Mouse (Mus musculus) small intestine, adult 2 months (tissue): ENCODE data around the gene Spata1.

ENCODE experiments used
- CTCF ChIP-seq: fragments of 200-500 bp; IDR thresholded peaks from 2 replicates; pipeline ENCODE4 v1.5.1; 2012; ENCODE audit warnings: low read depth, mild to moderate bottlenecking, control low read depth, inconsistent platforms, low read length, moderate library complexity, mixed read lengths; ENCODE audit not compliant: insufficient replicate concordance, insufficient read length; ENCODE audit errors: extremely low read depth
- POLR2A ChIP-seq: fragments of 200-500 bp; IDR thresholded peaks from 2 replicates; pipeline ENCODE4 v1.6.1; 2012; ENCODE audit warnings: low read depth, mild to moderate bottlenecking, control low read depth, inconsistent platforms, low read length, moderate library complexity

DNA sequence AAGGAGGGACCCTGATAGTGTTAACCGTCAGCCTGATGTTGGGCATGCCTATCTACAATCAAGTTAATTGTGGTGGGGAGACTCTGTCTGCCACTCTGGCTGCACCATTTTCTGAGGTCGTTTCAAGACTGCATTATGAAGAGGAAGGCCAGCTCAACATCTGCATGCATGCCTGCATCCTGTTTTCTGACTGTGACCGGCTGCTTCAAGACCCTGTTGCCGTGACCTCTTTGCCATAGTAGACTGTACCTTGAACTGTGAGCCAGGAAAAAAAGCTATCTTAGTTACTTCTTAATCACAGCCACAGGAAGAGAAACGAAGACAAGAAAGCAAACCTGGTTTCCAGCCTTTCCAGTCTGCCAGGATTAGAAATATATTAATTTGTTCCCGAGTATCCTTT is 50.6 kb downstream of the Spata1 start:
- TF ChIP-seq CTCF, result no peak
- TF ChIP-seq POLR2A, result no peak
